Mouse (Mus musculus) mouse embryonic stem cell (cell line): ENCODE measurements at regions not wholly inside any gene's neighbourhood (a gene's known extent, or its start where the extent isn't known, plus 50 kb on each side); places are given as distances from the start of the nearest gene placed in this dataset.

ENCODE experiments used
- in situ Hi-C, 2 experiments: fragments of 300-500 bp; cut with MboI; formaldehyde crosslinking; loops; 1 replicate in 1 of 2; 3 replicates in 1 of 2; pipeline ENCODE4 v1.14.3; 2019 to 2020; ENCODE audit warnings: low sequenced_read_pairs in 2 of 2, low pct_unique_long_range_greater_than_20kb in 1 of 2, mixed read lengths in 1 of 2; ENCODE audit not compliant: unreplicated experiment in 1 of 2

- in situ Hi-C loops: no loop called here
These were observed 207.1 kb downstream of the Snx10 start for GRCm38 (mm10) chr6:51730564-51731351.

- in situ Hi-C loops: no loop called here
These were observed 208.7 kb downstream of the Snx10 start for GRCm38 (mm10) chr6:51732298-51732895.

- in situ Hi-C loops: no loop called here
These were observed 212.3 kb downstream of the Snx10 start for GRCm38 (mm10) chr6:51736051-51736450.

DNA sequence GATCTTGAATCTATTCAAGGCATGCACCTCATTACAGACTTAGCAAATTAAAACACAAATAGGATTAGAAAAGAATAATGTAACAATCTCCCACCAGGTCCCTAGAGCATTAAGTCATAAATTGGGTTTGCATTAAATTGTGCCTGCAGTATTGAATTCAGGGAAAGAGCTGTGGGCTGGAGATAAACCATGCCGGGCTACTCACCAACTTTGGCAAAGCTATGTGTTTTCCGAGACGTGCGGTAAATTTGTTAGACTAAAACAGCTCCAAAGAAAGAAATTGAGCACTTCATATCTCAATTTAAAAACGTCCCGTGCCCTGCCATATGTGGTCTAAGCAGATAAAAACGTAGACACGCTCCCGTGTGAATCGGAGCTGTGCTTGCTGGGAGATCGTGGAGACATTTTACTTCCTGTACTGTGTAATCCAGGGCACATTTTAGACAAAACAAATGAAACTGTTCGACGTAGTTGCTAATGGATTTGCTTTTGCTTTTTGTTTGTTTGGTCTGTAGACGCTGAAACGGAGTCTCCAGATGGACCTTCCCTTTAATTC lies 219.5 kb downstream of the Snx10 start:
- in situ Hi-C loops: no loop called here

GRCm38 (mm10) chr6:51744607-51745006 lies 220.9 kb downstream of the Snx10 start:
- in situ Hi-C loops: no loop called here

GRCm38 (mm10) chr6:51754239-51754681 lies 230.6 kb downstream of the Snx10 start:
- in situ Hi-C loops: no loop called here

GRCm38 (mm10) chr6:51757131-51757530 lies 233.4 kb downstream of the Snx10 start:
- in situ Hi-C loops: no loop called here

DNA sequence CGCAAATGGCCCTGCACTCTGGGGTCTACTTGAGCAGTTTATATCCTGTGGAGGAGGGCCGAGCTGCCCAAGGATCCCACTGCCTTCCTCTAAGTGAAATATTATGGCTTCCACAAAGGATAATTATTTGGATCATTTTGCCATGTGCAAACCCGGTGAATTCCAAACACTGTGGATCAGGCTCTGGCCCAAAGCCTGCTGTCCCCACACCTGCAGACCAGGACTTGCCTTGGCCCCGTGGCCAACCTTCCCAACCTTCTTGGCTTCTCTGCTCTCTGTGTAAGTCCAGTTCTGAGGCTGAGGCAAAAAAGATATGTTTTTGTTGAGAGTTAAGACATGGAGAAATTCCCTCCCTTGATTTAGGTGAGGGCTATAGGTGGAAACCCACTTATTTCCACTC lies 234.0 kb downstream of the Snx10 start:
- in situ Hi-C loops: no loop called here

DNA sequence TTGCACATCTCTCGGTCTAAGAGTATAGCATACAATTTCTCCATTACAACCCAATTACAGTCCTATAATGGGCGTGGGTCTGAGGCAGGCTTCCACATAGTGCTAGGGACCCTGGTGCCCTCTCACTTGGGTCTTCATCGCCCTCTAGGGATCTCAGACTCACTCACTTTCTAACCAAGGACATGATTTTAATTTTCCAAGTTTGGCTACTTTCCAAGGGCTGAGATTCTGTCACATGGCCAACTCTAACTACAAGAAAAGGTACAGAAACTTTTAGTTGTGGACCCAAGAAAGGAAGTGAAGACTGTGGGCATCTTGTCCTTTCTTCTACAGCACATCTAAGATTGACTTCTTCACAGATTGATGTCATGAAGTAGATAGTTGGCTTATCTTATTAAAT lies 235.1 kb downstream of the Snx10 start:
- in situ Hi-C loops: no loop called here

GRCm38 (mm10) chr6:51760372-51760771 lies 236.7 kb downstream of the Snx10 start:
- in situ Hi-C loops: no loop called here

- in situ Hi-C loops: no loop called here
These were observed 237.8 kb downstream of the Snx10 start for GRCm38 (mm10) chr6:51761506-51761905.

DNA sequence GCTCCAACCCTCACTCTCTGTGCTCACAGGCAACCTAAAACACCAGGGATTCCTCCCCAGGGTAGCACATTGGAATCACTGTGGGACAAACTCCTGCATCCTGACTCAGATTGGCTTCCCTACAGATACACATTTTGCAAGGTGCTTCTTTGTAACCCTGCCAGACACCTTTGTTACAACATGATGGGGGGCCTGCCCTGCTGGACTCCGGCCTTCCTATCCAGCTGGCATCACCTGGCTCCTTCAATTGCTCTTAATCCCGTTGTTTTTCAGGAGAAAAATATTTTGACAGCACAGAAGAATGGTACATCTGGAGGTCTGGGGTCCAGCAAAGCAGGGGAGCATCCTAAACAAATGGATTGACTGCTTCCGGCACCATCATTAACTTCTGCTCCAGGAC lies 242.8 kb downstream of the Snx10 start:
- in situ Hi-C loops: no loop called here

DNA sequence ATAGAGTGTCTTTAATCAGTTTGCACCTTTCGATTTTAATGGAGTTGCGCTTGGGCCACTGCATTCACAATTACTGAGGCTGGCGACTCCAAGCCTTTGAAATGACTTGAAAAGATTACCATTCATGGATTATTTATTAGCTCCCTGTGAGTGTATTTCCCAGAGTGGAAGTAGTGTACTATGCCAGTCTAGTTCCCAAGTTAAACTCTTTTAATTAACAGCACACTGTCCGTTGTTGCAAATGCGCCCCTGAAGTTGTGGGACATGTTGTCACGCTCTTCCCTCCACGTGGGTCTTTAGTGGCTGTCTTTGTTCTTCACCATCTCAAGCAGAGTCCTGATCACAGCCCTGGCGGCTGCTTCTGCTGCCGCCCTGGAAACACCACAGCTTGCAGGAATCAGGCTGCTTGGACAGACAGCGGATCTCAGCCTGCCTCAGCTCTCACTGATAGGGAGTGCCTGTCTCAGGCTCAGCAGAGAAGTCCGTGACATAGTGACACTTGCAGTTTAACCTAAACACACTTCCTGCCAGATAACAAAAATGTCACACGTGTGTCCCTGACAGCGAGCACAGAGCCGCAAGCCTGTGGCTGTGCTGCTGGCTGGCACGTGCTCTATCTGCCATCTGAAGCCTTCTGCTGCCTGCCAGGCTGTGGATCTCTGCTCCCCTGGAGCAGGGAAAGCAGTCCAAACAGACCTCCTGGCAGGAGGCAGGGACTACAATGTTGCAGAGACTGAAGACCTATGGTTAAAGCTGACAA lies 244.1 kb downstream of the Snx10 start:
- in situ Hi-C loops: no loop called here

GRCm38 (mm10) chr6:51771001-51771400 lies 241.3 kb downstream of the Skap2 start:
- in situ Hi-C loops: no loop called here

DNA sequence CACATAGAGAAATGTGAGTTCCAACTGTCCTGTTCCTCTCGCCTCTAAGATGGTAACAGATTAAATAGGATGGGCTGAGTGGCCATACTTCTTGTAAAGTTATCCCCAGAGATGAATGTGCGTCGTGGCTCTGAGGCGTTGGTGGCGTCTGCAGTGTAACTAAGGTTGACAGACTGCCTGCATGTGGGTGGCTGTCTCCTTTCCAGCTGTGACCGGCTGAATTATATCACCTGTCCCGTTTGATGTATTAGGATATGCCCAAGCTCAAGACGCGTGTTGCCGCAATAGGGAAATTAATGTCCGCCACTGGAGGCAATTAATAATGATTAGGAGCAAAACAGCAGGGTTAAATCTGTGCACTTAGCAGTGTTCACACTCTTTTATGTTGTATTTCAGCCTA lies 240.9 kb downstream of the Skap2 start:
- in situ Hi-C loops: no loop called here

DNA sequence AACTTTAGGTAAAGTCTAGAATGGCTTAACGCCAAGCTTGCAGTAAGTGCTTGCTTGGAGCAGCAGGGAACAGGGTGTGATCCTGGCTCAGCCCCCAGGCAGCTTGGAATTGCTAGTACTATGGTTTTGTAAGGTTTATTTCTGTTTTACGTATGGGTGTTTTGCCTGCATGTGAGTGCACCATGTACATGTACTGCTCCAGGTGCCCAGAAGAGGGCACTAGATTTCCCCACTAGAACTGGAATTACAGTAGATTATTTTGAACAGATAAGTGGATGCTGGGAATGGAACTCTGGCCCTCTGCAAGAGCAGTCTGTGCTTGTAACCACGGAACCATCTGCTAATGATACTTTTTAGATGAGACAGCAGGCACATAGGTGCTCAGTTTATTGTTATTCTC lies 237.6 kb downstream of the Skap2 start:
- in situ Hi-C loops: no loop called here

- in situ Hi-C loops: loop anchor here in 1 of 2 experiments (10.0 kb wide), 1 partner anchor 439 kb away; the partner anchor contains the start of gene Hoxa7
These were observed 226.7 kb downstream of the Skap2 start for GRCm38 (mm10) chr6:51785615-51786014.

DNA sequence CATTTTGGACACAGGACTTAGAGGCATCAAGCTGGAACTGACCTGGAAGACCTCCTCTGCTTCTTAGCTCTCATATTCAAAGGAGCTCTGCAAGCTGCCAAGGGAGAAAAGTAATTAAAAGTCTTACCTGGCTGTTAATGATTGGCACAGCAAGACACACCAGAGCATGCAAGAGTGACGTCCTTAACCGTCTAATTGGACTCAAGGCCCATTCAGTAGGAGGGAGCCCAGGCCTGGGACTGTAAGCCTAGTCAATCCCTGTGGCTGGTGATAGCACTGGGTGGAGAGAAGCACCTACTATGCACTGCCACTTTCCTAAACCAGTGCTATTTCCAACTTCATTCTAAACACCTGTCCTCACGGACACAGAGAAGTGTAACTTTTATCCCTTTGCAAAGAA lies 225.5 kb downstream of the Skap2 start:
- in situ Hi-C loops: loop anchor here in 1 of 2 experiments (10.0 kb wide), 1 partner anchor 438 kb away; the partner anchor contains the start of gene Hoxa7

DNA sequence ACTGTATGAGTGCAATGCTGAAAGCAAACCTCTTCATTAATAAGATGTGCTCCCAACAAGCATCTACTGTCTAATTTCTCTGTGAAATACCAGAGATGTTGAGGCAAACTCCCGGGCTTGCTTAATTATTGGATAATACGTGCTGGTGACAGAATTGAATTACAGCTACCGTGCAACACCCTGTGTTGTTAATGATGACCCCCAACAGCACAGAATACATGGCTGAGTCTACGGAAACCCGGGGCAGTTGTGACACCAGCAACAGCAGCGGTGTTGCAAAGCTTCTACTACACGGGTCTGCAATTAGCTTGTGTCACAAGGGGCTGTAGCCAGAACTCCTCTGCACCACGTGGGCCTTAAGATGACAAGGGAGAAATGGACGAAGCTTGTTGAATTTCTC lies 224.2 kb downstream of the Skap2 start:
- in situ Hi-C loops: loop anchor here in 1 of 2 experiments (10.0 kb wide), 1 partner anchor 437 kb away; the partner anchor contains the start of gene Hoxa7
